Mouse (Mus musculus) spleen, adult 10 weeks (tissue): ENCODE measurements around the gene Tpgs1. TPM values are rescaled to one million over a fixed set of nuclear protein-coding genes. Genes with fewer than 3 reads are reported as not detected.

ENCODE experiments used
- polyA plus RNA-seq: library from polyadenylated mRNA; stranded (reverse); fragments of 350-450 nt; fragmentation: Illumina TruSeq; extraction: RNeasy Lipid Tissue Mini Kit (QIAGEN cat#74804); gene quantifications from one replicate; pipeline ENCODE4 v1.2.3, GENCODE M21; 2015; ENCODE audit warnings: low replicate concordance; ENCODE audit not compliant: insufficient read depth

Gene Tpgs1
- polyA plus RNA-seq: 6.4 TPM

GRCm38 (mm10) chr10:79668771-79669575, at the start of gene Tpgs1:
TSS of gene Tpgs1 (plus strand) at chr10:79669369.

GRCm38 (mm10) chr10:79637128-79638110, 31.8 kb upstream of the Tpgs1 start, which contains the start of gene Shc2:
TSS of gene Shc2 (minus strand) at chr10:79637918.

GRCm38 (mm10) chr10:79645711-79646110, 23.5 kb upstream of the Tpgs1 start, which contains the start of gene Odf3l2:
TSS of gene Odf3l2 (minus strand) at chr10:79645738.

GRCm38 (mm10) chr10:79664131-79664665, 5.0 kb upstream of the Tpgs1 start, which contains the start of gene Madcam1:
TSS of gene Madcam1 (plus strand) at chr10:79664559.

GRCm38 (mm10) chr10:79681591-79682245, 12.5 kb downstream of the Tpgs1 start, which contains the start of gene Cdc34:
TSS of gene Cdc34 (plus strand) at chr10:79682195.

GRCm38 (mm10) chr10:79688720-79689119, 19.6 kb downstream of the Tpgs1 start, which contains the start of gene Gzmm:
TSS of gene Gzmm (plus strand) at chr10:79689020.

GRCm38 (mm10) chr10:79704065-79704969, 35.1 kb downstream of the Tpgs1 start, which contains the start of gene Bsg:
TSS of gene Bsg (plus strand) at chr10:79704491.

GRCm38 (mm10) chr10:79716254-79716987, 47.3 kb downstream of the Tpgs1 start, which contains the start of gene Hcn2:
TSS of gene Hcn2 (plus strand) at chr10:79716634.

Other genes starting within 250 kb of the Tpgs1 start
- not detected for gene Vmn2r83, start 200.6 kb upstream of the Tpgs1 start, polyA plus RNA-seq
- 3.2 TPM for gene Plpp2, start 135.6 kb upstream of the Tpgs1 start, polyA plus RNA-seq
- gene Mier2, start 114.2 kb upstream of the Tpgs1 start, polyA plus RNA-seq: 11.8 TPM
- not detected for gene Theg, start 82.0 kb upstream of the Tpgs1 start, polyA plus RNA-seq
- gene C2cd4c, start 55.3 kb upstream of the Tpgs1 start, polyA plus RNA-seq: not detected
- 0.62 TPM for gene Shc2, start 31.5 kb upstream of the Tpgs1 start, polyA plus RNA-seq
- gene Odf3l2, start 23.6 kb upstream of the Tpgs1 start, polyA plus RNA-seq: not detected
- 8.2 TPM for gene Madcam1, start 4.8 kb upstream of the Tpgs1 start, polyA plus RNA-seq
- 43.0 TPM for gene Cdc34, start 12.8 kb downstream of the Tpgs1 start, polyA plus RNA-seq
- gene Gzmm, start 19.7 kb downstream of the Tpgs1 start, polyA plus RNA-seq: 1.5 TPM
- gene Bsg, start 35.1 kb downstream of the Tpgs1 start, polyA plus RNA-seq: 159 TPM
- gene Hcn2, start 47.3 kb downstream of the Tpgs1 start, polyA plus RNA-seq: not detected
- 16.0 TPM for gene Polrmt, start 77.2 kb downstream of the Tpgs1 start, polyA plus RNA-seq
- not detected for gene Fgf22, start 85.7 kb downstream of the Tpgs1 start, polyA plus RNA-seq
- 5.5 TPM for gene Rnf126, start 97.6 kb downstream of the Tpgs1 start, polyA plus RNA-seq
- gene Fstl3, start 107.9 kb downstream of the Tpgs1 start, polyA plus RNA-seq: 1.2 TPM
- gene Prss57, start 121.6 kb downstream of the Tpgs1 start, polyA plus RNA-seq: 0.25 TPM
- gene Palm, start 124.2 kb downstream of the Tpgs1 start, polyA plus RNA-seq: 3.1 TPM
- not detected for gene Misp, start 151.6 kb downstream of the Tpgs1 start, polyA plus RNA-seq
- gene Ptbp1, start 185.1 kb downstream of the Tpgs1 start, polyA plus RNA-seq: 156 TPM
- not detected for gene Prtn3, start 205.1 kb downstream of the Tpgs1 start, polyA plus RNA-seq
- 0.47 TPM for gene Plppr3, start 205.3 kb downstream of the Tpgs1 start, polyA plus RNA-seq
- 0.35 TPM for gene Elane, start 216.9 kb downstream of the Tpgs1 start, polyA plus RNA-seq
- gene Cfd, start 221.5 kb downstream of the Tpgs1 start, polyA plus RNA-seq: 1.0 TPM
- 3.4 TPM for gene Med16, start 239.6 kb downstream of the Tpgs1 start, polyA plus RNA-seq
- gene Gm26602, start 241.5 kb downstream of the Tpgs1 start, polyA plus RNA-seq: not detected
- gene Kiss1r, start 247.6 kb downstream of the Tpgs1 start, polyA plus RNA-seq: 0.33 TPM